Mouse (Mus musculus) layer of hippocampus, postnatal 25 days (tissue): ENCODE measurements around the gene Mybphl. TPM values are rescaled to one million over a fixed set of nuclear protein-coding genes. Genes with fewer than 3 reads are reported as not detected.

Experiments
- DNase-seq, 2 experiments: peaks; one replicate each; pipeline ENCODE4 v3.0.0; 2022; ENCODE audit warnings: mixed read lengths in 2 of 2, low spot score in 1 of 2; ENCODE audit errors: extremely low spot score in 1 of 2
- total RNA-seq, 2 experiments: library from RNA; stranded (reverse); gene quantifications; 2 replicates each; pipeline ENCODE4 v1.2.3; 2021

The Mybphl gene
- total RNA-seq, 2 experiments from 2014 or later, result 0.49 to 1.1 TPM

DNA sequence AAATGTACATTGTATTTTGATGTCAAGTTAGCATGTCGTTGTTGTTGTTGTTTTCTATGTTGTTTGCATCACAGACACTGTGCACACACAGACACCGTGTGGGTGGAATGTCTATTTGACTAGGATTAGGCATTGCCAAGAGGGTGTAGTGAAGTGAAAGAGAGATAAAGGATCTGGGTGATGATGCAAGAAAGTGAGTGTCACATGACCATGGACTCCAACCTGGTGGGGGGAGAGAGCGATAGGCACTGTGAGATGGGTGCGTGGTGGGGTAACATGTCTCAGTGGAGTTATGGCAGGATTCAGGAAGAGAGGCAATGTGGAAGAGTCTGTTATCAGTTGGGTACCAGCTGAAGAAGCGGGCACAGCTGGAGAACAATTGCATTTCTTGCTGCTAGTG, 4.0 kb downstream of the Mybphl start:
- DNase-seq, result no peak

DNA sequence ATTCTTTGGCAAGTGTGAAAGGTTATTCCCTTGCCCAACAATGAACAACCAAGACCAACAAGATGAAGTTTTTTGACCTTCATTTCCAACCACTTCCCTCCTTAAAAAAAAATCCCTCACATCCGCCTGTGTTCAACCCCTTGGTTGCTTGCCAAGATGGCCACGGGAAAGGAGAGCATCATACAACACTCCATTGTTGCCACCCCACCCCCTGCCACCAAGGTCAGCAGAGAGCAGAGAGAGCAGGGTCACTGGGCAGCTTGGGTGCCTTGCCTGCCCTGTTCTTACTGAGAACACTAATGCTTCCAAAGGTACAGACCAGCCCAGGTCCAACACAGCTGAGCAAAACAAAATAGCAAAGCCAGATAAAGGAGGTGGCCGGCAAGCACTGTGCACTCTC, 7.6 kb downstream of the Mybphl start:
- DNase-seq, result no peak

DNA sequence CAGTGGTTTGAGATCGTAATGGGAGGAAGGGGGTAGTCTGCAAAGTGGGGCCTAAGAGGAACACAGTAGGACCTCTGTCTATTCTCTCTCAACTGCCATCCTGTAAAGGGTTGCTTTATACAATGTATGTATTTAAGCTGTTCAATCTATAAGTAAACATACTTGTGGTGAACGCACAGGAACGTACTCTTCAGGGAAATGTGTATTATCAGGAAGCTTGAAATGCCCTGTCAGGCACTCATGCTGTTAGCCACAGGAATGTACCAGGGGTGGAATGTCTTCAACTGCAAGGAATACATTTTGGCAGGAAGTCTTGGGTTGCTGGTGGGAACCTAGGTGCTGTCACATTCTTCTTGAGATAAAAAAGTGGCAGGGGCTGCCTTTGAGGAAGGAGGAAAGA, 8.0 kb downstream of the Mybphl start:
- DNase-seq, result no peak

DNA sequence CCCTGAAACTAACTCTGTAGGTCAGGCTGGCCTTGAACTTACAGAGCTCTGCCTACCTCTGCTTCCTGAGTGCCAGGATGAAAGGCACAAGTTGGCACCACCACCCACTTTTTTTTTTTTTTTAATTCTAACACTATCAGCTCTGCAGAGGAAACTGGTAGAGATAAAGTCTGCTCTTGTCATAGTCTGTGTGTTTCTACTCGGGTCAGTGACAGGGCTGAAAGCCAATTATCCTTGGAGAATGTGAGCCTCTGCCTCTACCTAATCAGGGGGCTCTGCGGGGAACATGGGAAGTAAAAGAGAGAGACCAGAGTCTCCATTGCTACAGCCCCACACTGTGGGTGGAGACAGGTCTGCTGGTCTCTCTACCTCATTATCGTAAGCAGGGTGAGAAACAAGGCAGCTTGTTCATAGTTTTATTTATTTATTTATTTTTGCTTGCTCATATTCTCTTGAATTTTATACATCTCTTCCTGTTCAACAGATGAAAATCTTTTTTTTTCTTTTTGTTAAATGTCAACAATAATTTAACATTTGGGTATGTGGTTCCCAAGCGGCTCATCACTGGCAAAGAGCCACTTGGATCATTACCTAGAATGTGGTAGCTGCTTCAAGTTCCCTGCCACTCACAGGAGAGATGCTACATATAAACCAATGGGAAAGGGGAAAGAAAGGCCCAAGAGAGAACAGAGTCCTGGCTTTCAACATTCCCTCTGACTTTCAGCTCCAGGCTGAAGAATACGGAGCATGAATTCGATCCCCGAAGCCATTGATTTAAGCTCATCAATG, 14.4 kb downstream of the Mybphl start:
- DNase-seq, result no peak

DNA sequence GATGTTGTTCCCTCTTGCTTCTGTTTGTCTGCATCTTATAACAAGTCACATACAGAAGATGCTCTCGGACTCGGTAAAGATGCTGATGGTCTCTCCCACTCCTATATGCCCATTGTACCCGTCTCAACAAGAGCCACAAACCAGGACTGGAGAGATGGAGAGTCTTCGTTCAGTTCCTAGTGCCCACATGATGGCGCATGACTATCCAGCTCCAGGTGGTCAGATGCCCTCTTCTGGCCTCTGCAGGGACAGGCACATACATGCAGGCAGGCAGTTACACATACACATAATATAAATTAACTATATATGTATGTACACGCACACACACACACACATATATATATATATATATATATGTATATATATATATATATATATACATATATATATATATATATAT, 16.0 kb downstream of the Mybphl start:
- DNase-seq, result no peak

DNA sequence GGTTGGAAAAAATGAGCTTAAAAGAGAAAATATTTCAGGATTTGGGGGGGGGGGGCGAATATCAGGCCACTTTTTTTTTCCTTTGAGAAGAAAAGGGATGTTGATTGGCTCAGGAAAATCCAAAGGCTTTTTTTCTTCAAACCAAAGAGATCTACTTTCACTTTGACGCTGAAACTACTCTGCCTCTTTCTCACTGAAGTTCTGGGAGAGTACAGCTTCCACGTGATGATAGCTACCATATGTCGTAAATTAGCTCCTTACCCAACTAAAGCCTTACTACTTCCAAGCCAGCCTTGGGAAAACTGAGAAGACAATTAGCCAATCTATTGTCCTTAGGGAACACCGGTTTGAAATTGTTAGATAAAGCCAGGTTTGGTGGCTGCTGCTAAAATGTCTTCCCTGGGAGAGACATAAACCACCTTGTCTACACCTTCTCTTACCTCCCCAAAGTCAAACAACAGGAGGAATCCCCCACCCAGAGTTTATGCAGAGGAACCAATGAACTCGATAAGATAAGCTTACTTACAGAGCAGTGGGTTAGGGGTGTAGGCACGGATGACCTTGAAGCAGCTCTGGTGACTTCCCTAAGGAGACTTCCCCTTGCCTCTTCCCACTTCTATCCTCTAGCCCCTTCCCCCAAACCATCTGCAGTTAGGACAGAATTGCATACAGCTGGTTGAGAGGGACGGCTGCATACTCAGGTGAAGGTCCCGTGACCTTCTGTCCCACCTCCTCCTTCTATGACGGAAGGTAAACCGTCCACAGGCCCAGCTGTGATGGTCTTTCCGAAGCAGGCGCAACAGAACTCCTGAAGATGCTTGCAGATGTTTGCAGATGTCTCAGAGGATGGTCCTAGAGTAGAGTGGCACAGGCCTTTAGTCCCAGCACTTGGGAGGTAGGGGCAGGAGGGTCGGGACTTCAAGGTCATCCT, 17.5 kb downstream of the Mybphl start:
- DNase-seq, result no peak

DNA sequence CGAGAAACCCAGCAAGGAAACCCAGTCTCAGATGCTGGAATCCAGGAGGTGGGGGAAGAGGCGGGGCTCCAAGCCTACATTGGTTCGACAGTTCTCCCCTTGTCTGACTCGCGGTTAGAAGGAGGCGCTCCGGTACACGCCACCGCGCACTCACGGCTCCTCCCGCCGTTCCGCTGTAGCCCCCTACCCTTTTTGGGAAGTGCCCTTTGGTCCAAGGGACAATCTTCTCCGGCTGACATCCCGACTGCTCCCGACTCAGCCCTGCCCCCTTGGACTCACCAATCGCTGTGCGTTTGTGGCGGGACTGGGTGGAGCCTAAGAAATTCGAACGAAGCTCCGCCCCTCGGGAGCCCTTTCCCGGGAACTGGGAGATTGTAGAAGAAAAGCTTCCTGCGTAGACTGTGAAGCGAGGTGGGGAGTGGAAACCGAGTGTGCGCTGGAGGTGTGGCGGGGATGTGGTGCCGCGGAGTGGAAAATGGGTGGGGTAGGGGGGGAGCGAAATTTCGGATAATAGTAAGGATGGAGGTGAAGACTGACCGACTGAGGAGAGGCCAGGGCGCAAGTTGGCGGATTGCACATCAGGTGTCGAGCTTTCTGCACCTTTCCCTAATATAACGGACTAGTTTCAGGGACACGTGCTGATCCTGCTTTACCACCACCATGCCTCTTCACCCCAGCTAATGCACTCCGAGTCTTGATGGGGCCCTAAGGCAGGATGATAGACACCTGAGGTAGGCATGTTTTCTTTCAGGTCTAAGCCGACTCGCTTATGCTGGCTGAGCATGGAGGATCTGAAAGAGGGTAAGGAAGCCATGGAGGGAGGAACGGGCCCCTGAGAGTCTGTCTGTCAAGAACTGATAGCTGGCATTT, 19.0 kb downstream of the Mybphl start, which contains the start of gene Psrc1:
TSS of gene Psrc1 (plus strand) at position 355 of the 870 bp plus-strand sequence.
- DNase-seq, result peak; percentile 66 to 73

DNA sequence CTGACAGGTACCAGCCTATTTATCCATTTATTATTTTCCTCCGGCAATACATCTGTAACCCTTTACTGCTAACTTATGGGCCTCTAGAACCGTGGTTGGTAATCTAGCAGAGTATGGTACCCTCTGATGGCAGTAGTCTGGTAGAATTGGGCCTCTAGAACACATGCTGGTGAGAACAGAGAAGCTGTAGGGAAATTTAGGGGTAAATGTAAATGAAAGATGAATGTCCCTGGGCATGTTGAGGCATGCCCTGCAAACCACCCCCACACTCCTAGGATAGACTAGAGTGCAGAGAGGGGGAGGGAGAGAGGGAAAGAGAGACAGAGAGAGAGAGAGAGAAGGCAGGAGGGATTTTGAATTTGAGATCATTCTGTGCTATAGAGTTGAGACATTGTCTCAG, 19.7 kb downstream of the Mybphl start:
- no peak for DNase-seq

DNA sequence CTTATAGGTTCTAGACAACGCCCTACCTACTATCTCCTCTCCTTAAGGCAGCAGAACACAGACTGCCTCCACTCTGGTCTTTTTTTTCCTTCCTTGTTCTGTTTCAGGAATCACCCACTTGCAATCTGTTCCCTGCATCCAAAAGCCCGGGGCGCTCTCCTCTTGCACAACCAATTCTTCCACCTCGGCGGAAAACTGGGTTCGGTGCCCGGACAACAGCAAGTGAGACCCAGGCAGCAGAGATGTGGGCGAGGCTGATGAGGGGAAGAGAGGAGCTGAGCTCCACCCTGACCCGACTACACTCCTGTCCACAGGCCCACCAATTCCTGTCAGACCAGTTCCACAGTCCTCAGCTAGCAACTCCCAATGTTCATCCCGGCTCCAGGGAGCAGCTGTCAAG, 21.5 kb downstream of the Mybphl start:
- no peak for DNase-seq

DNA sequence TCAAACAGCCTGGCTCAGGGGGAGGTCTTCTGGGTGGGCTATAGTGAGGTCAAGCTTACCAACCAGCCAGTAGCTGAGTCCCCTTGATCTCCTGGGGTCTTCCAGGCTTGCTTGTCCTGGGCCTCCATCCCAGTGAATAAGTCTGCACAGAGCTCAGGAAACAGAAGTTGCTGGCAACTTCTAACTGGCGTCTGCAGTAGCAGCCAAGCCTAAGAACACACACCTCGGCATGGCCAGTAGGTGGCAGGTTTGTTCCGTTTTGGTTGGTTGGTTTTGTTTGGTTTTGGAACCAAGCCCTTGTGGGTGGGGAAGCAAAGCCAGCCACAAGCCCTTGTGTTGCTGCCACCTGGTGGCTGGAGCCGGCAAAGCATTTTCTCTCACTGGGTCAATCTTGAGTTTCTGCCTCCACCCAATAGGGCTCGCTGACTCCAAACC, 24.4 kb downstream of the Mybphl start:
- DNase-seq, result peak; percentile 98 to 99

DNA sequence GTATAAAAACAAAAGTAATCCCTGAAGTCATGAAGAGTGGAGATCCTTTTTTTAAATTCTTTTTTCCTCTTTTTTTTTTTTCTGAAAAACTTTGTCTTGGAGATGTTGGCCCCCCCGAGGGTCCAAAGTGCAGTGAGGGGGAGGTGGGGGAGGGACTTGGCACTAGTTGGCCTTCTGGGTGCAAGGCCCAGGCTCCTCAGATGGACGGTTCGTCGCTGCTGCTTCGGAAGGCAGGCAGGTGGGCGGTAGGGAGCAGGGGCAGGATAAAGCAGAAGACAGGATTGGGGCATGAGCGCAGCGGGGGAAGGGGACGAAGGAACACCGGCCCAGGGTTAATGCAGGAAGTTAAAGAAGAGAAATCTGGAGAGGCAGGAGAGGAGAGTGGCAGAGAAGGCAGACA, 27.6 kb downstream of the Mybphl start:
- no peak for DNase-seq

DNA sequence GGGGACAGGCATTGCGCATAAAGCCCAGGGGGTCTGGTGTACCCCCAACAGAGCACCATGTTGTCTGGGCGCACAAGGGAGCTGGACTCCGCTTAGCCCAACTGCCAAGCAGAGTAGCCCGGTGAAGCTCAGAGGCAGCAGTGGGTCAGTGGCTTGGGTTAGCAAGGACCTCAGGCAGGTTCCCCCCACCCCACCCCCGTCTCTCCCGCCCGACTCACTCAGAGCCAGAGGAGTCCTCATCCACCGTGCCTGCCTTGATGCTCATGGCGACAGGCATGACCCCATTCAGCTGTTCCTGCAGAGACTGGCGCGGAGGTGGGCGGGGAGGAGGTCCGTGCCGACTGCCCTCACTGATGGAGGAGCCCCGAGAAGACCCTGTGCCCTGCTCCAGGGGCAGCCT, 28.1 kb downstream of the Mybphl start:
- no peak for DNase-seq

DNA sequence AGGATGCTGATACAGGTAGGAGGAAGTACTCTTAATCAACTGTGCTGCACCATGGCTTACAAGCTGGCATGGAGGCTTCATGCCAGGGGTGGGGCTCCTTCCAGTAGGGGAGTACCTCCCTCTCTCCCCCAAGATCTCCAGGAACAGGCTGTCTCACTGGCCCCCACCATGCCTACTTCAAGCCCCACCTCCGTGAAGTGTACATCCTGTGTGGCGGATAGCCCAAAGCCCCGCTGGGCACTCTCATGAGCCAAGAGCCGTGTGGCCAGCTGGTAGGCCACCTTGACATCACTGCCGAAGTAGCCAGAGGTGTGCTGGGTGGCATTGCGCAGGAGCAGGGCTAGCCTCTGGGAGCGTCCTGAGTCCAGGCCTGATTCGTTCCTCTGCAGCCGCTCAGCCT, 33.6 kb downstream of the Mybphl start:
- no peak for DNase-seq

DNA sequence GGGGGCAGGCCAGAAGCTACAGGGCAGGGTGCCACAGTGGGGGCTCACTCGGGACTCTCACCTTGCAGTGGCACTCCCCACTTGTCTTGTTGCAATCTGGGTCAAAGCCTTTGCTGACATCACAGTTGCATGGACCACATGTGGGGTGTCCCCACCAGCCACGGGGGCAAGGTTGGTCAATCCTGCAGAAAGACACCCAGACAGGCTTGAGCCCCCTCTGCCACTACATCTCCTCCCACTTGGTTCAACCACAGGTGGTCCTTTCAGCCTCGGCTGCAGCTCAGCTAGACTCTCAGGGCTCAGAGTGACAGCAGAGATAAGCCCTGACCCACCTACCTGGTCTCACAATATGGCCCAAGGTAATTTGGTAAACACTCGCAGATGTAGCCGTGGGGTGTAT, 35.7 kb downstream of the Mybphl start:
- no peak for DNase-seq

DNA sequence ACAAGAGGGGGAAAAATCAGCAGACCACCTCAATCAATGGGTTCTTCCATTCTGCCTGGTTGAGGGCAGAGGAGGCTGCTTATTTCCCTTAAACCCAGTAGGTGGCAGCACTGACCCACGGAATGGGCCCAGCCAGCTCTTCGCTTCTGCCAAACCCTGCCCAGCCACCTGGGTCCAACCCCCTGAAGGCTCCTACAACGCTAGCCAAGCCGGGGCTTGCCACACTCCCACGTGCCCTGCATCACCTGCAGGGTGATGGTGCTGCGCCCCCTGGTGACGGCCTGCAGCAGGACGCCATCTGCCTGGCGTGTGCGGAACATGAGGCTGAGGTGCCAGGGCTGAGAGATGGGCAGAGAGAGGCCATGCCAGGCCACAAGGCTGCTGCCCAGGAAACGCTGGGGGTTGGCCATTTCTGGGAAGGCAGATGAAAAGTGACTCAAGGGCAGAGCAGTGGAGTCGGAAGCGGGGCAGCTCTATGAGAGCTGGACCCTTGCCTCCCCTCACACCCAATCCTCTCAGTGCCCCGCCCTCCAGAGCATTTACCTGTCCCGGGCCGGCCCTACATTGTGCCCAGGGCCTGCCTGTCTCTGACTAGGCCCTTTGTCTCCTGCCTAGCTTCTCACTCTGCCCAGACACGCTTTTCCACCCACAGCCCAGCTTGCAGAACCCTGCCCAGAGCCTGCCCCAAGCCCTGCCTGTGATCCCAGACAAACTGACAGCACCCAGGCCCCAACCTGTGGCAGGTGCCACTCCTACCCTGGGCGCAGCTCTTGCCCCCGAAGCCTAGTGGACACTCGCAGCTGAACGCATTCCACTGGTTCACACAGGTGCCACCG, 37.2 kb downstream of the Mybphl start:
- DNase-seq, result peak; percentile 62 to 73

DNA sequence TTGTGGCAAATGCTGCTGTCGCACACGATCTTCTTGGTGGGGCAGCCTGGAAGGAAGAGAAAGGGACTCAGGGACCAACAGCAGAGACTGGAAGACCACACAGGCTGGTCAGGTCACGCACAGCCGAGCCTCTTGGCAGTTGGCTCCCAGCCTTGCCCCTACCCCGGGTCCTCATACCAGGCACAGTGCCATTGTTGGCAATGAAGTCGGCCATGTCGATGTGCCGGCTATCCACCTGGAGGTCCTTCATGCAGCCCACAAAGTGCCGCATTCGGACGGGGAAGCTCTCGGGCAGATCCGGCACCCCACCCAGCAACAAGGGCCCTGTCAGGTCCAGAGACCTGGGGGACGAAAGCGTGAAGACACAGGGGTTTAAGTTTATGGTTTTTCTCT, 37.8 kb downstream of the Mybphl start:
- DNase-seq, result no peak

DNA sequence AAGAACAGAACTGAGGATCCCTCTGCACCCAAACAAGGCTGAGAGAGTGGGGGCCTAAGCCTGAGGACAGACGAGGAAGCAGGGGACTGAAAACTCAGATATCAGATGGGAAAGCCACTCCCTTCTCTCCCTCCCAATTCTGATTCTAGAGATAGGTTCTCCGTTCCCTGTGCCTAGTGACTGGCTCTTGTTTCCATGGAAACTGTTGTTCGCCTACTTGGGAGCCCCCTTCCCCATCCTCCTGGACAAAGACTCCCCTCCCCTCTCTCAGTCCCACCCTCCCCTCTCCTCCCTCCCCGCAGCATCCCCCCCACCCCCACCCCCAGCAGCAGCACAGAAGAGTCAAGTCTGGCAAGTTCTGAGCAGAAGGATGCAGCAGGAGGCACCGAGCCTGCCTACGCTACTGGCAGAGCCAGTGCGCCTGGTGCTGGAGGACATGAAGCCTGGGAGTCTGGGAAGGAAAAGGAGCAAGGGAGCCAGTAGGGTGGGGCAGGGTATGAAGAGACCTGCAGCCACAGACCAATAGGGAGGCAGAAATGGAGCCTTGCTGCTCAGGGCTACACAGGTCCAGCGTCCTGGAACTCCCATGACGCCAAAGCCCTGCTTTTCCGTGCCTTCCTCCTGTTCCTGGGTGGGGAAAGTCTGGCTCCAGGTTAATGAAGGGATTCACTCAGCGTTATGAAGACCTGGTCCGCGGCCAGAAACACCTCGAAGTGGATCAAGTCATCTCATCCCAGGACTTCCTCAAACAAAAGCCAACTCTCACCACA, 41.0 kb downstream of the Mybphl start:
- no peak for DNase-seq

DNA sequence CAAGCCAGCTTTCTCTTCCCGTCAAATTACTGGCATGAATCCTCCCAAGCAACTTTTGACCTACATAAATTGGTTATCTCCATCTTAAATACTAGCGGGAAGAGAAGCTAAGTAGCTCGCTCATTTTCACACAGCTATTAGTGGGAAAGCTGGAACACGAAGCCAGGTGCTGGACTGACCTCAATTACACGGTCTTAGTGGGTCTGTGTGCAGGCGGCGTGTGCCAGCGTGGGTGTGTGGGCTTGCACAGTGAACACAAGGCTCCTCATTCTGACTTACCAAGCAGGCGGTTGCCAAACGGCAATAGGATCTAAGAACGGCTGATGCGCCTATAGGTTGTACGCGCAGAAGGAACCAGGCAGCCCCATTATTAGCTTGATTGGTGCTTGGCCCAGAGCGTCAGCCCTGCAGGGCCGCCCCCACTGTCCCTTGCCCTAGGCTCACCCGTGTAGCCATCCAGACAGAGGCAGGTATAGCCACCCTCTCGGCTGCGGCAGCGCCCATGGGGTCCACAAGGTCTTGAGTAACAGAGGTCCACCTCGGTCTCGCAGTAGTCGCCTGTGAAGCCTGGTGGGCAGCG, 41.7 kb downstream of the Mybphl start:
- DNase-seq, result no peak
